Mouse (Mus musculus) liver, adult 2 months (tissue): ENCODE measurements around the gene Sel1l3.

Experiments
- CTCF ChIP-seq: fragments of 200-500 bp; IDR thresholded peaks from 2 replicates; pipeline ENCODE4 v1.5.1; 2011; ENCODE audit warnings: low read depth, low read length, control low read depth
- POLR2A ChIP-seq: fragments of 200-500 bp; IDR thresholded peaks from 2 replicates; pipeline ENCODE4 v1.6.1; 2011; ENCODE audit warnings: low read length, control low read depth; ENCODE audit not compliant: insufficient read depth; ENCODE audit errors: extremely low read depth

DNA sequence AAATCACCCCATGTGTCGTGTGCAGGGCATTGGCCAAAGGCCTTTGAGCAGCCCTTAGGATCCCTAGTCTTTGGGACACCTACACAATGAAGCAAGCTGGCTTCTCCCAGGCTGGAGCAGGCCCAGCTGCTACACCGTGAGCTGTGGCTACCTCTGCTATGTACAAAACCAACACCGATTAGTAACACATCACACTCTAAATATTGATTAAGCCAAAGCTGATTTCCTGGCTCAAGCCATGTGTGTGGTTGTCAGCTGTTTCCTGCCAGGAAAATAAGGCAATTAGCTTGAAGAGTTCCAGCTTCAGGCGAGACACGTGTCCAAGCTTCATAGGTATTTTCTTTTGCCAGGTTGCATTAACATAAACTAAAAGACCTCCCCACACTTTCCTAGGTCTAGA, 7.2 kb downstream of the Sel1l3 start:
- TF ChIP-seq CTCF (no peak), POLR2A (no peak)
